Mouse (Mus musculus) liver, adult (tissue): ENCODE results near the gene 0610040J01Rik.

Source experiments
- GATA4 ChIP-seq: IDR thresholded peaks from 2 replicates; pipeline ENCODE4 v1.6.1; 2014; ENCODE audit warnings: mild to moderate bottlenecking, low read length; ENCODE audit not compliant: insufficient replicate concordance

The 0610040J01Rik gene

GRCm38 (mm10) chr5:63824599-63825350 is 12.6 kb downstream of the 0610040J01Rik start:
- TF ChIP-seq GATA4: no peak

- no peak for TF ChIP-seq GATA4
These were observed 13.7 kb downstream of the 0610040J01Rik start for GRCm38 (mm10) chr5:63825881-63826280.

GRCm38 (mm10) chr5:63827006-63827405 is 14.8 kb downstream of the 0610040J01Rik start:
- no peak for TF ChIP-seq GATA4

- TF ChIP-seq GATA4: no peak
These were observed 15.4 kb downstream of the 0610040J01Rik start for GRCm38 (mm10) chr5:63827415-63828053.

GRCm38 (mm10) chr5:63828380-63829185 is 16.4 kb downstream of the 0610040J01Rik start:
- TF ChIP-seq GATA4: peak; percentile 65; the same call in 1 of the 2 replicates

GRCm38 (mm10) chr5:63831054-63831453 is 18.9 kb downstream of the 0610040J01Rik start:
- no peak for TF ChIP-seq GATA4

- TF ChIP-seq GATA4: no peak
These were observed 21.8 kb downstream of the 0610040J01Rik start for GRCm38 (mm10) chr5:63833955-63834354.

GRCm38 (mm10) chr5:63834435-63834834 is 22.3 kb downstream of the 0610040J01Rik start:
- no peak for TF ChIP-seq GATA4

- TF ChIP-seq GATA4: no peak
These were observed 25.0 kb downstream of the 0610040J01Rik start for GRCm38 (mm10) chr5:63837115-63837514.

GRCm38 (mm10) chr5:63837851-63838250 is 25.7 kb downstream of the 0610040J01Rik start:
- TF ChIP-seq GATA4: no peak

GRCm38 (mm10) chr5:63839801-63840416 is 27.7 kb downstream of the 0610040J01Rik start:
- TF ChIP-seq GATA4: no peak

- no peak for TF ChIP-seq GATA4
These were observed 34.9 kb downstream of the 0610040J01Rik start for GRCm38 (mm10) chr5:63847080-63847479.

GRCm38 (mm10) chr5:63847541-63848226 is 35.5 kb downstream of the 0610040J01Rik start:
- no peak for TF ChIP-seq GATA4

GRCm38 (mm10) chr5:63858901-63859300 is 46.7 kb downstream of the 0610040J01Rik start:
- TF ChIP-seq GATA4: no peak

GRCm38 (mm10) chr5:63867421-63867820 is 55.3 kb downstream of the 0610040J01Rik start:
- TF ChIP-seq GATA4: no peak
